7 mouse cellular contexts compared by ENCODE assay signal in the genomic region with DNA sequence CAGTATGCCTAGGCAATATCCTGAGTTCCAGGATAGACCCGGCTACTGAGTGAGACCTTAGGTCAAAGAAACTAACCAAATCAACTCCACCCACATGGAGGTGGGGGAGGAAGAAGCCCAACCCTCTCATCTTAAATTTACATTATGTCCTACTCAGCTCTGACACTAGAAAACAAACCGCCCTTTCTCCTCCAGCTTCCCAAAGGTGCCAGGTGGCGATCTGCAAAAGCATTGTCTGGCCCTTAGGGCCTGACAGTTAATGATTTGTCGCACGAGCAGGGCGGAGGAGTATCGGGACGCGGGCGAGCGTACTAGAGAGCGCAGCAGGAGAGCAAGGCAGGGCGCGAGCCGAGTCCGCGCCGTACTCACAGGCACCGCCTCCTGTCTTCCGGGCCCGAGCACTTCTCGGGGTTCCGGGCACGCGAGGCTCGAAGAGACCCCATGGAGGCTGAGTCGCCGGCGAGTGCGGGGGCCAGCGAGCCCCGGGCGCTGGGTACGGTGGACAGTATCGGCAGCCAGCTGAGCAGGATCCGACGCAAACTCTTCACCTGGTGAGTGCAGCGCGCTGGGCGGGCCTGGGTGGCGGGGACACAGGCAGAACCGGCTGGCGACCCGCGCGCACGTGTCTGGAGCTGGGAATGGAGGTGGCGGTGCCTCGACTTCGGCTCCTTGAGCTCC. TPM values are rescaled to one million over a fixed set of nuclear protein-coding genes. Genes with fewer than 3 reads are reported as not detected.
A peak's percentile ranks its signal among the peaks of the same experiment; 100 is the strongest.
DNase-seq lines count a peak whose midpoint lies in the region; ATAC-seq lines count a peak whose summit lies in the region.

A gene (plus strand): TSS at position 195 of the 678 bp plus-strand sequence.

- peak within 1 kb of the TSS; percentile 80 for H3K9ac ChIP-seq in intestine, embryonic 16.5 days (ENCODE audit: low read depth, low read length)

- ATAC-seq in intestine, embryonic 16.5 days = peak; percentile 88

- H3K4me3 ChIP-seq in intestine, embryonic 16.5 days (ENCODE audit: low read length) = peak within 1 kb of the TSS; percentile 67
- peak within 1 kb of the TSS; percentile 77 for H3K4me3 ChIP-seq in midbrain, embryonic 10.5 days

- under 1% methylated on average over 50 of the region's 50 CpGs for WGBS in intestine, embryonic 16.5 days
- WGBS in midbrain, embryonic 10.5 days = under 1% methylated on average over 50 of the region's 50 CpGs

- no peaks in the 10 kb centered on the region for H3K4me1 ChIP-seq in intestine, embryonic 16.5 days (ENCODE audit: control insufficient read depth, insufficient read depth, low read length)
- peaks cover 17% of the 10 kb centered on the region for H3K4me1 ChIP-seq in midbrain, embryonic 10.5 days

- H3K36me3 ChIP-seq in intestine, embryonic 16.5 days (ENCODE audit: control insufficient read depth, insufficient read depth, low read length) = no peaks in the 10 kb centered on the region
- H3K36me3 ChIP-seq in midbrain, embryonic 10.5 days = no peaks in the 10 kb centered on the region

- DNase-seq in ZHBTc4 (ENCODE audit: low read depth, low spot score) = peak; percentile 96
- peak; percentile 3 for DNase-seq in cerebellum, adult 9-10 months
- DNase-seq in frontal cortex, postnatal 10 days (ENCODE audit: low spot score in 2 of 2) = peak; percentile 12 to 21
- peak; percentile 33 to 49 for DNase-seq in left cerebral cortex, postnatal 36 days (ENCODE audit: low spot score in 2 of 2)
- peak; percentile 68 for DNase-seq in midbrain, embryonic 10.5 days (ENCODE audit: low spot score)
- peak; percentile 10 for DNase-seq in spleen, adult 12 weeks (ENCODE audit: low spot score)

- H3K9me3 ChIP-seq in intestine, embryonic 16.5 days (ENCODE audit: control insufficient read depth, low read length) = no peaks in the 10 kb centered on the region
- H3K9me3 ChIP-seq in midbrain, embryonic 10.5 days (replicated peaks) = 0 out of 2 replicates have a peak, but pooled peaks cover 5% of the 10 kb centered on the region

- intact Hi-C loops in left cerebral cortex, postnatal 36 days (cut with DNase I) = no loop called here

- no peaks in the 10 kb centered on the region; the same call in 1 of the 2 replicates for H3K27me3 ChIP-seq in intestine, embryonic 16.5 days (replicated peaks; ENCODE audit: control insufficient read depth, insufficient read depth, low read length)
- peaks cover 38% of the 10 kb centered on the region for H3K27me3 ChIP-seq in midbrain, embryonic 10.5 days (ENCODE audit: low read depth, poor library complexity, severe bottlenecking)

- peak within 1 kb of the TSS; percentile 95 for H3K4me2 ChIP-seq in intestine, embryonic 16.5 days (ENCODE audit: low read depth, low read length)

- H3K27ac ChIP-seq in intestine, embryonic 16.5 days (ENCODE audit: low read length) = peak within 1 kb of the TSS; percentile 86
- H3K27ac ChIP-seq in midbrain, embryonic 10.5 days (replicated peaks) = peak within 1 kb of the TSS; percentile 69

RNA-seq across cellular contexts. Expression of the gene that starts here (rescaled TPM):
- 28.0 and 28.8 TPM in 2 replicates for polyA plus RNA-seq in intestine, embryonic 16.5 days (2015; fragmentation: Nextera tagmentation; extraction: Ambion mirVana)
- total RNA-seq in left cerebral cortex, postnatal 36 days (2021) = 1 to 10 TPM; 3.3 TPM
- polyA plus RNA-seq in midbrain, embryonic 10.5 days (2016; fragmentation: Nextera tagmentation; extraction: Ambion mirVana) = 3.0 and 4.2 TPM in 2 replicates

Comparison
In these comparisons a context has a peak if more than half of its experiments do, and no peak if none do; other contexts are left out.
1. Peak in every context shown above with its lines: DNase-seq, ATAC-seq, H3K4me3 ChIP-seq and H3K27ac ChIP-seq.
2. DNase-seq: peak in every context shown above with its lines; median percentile 96 in ZHBTc4; 68 in midbrain, embryonic 10.5 days; 41 in left cerebral cortex, postnatal 36 days; 16 in frontal cortex, postnatal 10 days; 10 in spleen, adult 12 weeks; 3 in cerebellum, adult 9-10 months.